Mouse (Mus musculus) hindbrain, embryonic 15.5 days (tissue): ENCODE data around the gene Syngr3. TPM values are rescaled to one million over a fixed set of nuclear protein-coding genes. Genes with fewer than 3 reads are reported as not detected.

Experiments
- ATAC-seq: fragments of 200-750 bp; cut with Nextera tagmentation; 2 replicates; pipeline ENCODE4 v1.8.0; 2017; ENCODE audit warnings: low read depth, moderate number of reproducible peaks, moderate TSS enrichment; ENCODE audit not compliant: low FRiP score
- H3K27ac ChIP-seq: fragments of 300-500 bp; sonication (generic); replicated peaks from 2 replicates; pipeline ENCODE4 v1.5.1; 2015; ENCODE audit warnings: mild to moderate bottlenecking, inconsistent platforms
- H3K27me3 ChIP-seq: fragments of 300-500 bp; sonication (generic); 2 replicates; pipeline ENCODE4 v1.6.1; 2015; ENCODE audit warnings: control low read depth, inconsistent platforms
- H3K36me3 ChIP-seq: fragments of 300-500 bp; sonication (generic); 2 replicates; pipeline ENCODE4 v1.6.1; 2015; ENCODE audit warnings: control low read depth, inconsistent platforms
- H3K4me1 ChIP-seq: fragments of 300-500 bp; sonication (generic); replicated peaks from 2 replicates; pipeline ENCODE4 v1.6.1; 2015; ENCODE audit warnings: control low read depth, inconsistent platforms
- H3K4me2 ChIP-seq: fragments of 300-500 bp; sonication (generic); 2 replicates; pipeline ENCODE4 v1.6.1; 2015; ENCODE audit warnings: moderate library complexity, mild to moderate bottlenecking, inconsistent platforms
- H3K4me3 ChIP-seq: fragments of 300-500 bp; sonication (generic); 2 replicates; pipeline ENCODE4 v1.5.1; 2015; ENCODE audit warnings: mild to moderate bottlenecking, inconsistent platforms
- H3K9ac ChIP-seq: fragments of 300-500 bp; sonication (generic); 2 replicates; pipeline ENCODE4 v1.6.1; 2015; ENCODE audit warnings: inconsistent platforms
- H3K9me3 ChIP-seq: fragments of 300-500 bp; sonication (generic); 2 replicates; pipeline ENCODE4 v1.6.1; 2016; ENCODE audit warnings: control low read depth, inconsistent platforms
- WGBS: fragments of 180-500 bp; shearing (Covaris S2); methylation state at CpG from one replicate; pipeline ENCODE4 v1.1.7; 2015; 5-methylcytosine and 5-hydroxymethylcytosine counted together
- polyA plus RNA-seq: library from polyadenylated mRNA; unstranded; fragments of >200 nt; fragmentation: Nextera tagmentation; extraction: Ambion mirVana; gene quantifications from 2 replicates; pipeline ENCODE4 v1.2.1, GENCODE M21; 2015

The Syngr3 gene
- polyA plus RNA-seq, 1 experiment from 2014 or later = 241 TPM

DNA sequence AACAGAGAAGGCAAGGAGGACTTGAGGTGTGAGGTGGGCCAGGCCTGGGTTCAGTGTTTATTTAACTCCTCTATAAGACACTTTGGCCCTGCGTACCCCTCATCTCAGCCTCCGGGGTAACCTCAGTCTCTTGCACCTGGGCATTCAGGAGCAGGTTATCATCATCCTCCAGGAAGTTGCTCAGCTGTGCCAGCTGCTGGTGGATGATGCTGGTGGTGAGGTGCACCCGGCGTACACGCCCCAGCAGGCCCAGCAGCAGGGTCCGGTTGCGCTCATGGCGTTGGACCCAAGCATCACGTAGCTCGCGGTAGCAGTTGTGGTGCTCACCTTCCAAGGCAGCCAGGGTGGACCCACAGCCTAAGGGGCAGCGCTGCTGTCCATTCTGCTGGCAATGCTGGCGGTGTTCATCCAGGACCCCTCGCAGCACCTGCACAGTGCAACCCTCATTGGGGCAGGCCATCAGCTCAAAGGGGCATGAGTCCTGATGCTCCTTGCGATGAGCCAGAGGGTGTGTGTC, 26.5 kb upstream of the Syngr3 start:
- H3K4me1 ChIP-seq = peaks cover 15% of the 10 kb centered on the region
- no peak overlapping the region for H3K27ac ChIP-seq
- no peak overlapping the region for H3K9ac ChIP-seq
- 96% methylated on average over 15 of the region's 15 CpGs for WGBS
- no peaks in the 10 kb centered on the region for H3K9me3 ChIP-seq
- no peaks in the 10 kb centered on the region for H3K27me3 ChIP-seq
- 0 out of 2 replicates have a peak, but pooled peaks cover 8% of the 10 kb centered on the region for H3K36me3 ChIP-seq
- ATAC-seq = no peak
- H3K4me2 ChIP-seq = no peak overlapping the region
- no peak overlapping the region for H3K4me3 ChIP-seq

DNA sequence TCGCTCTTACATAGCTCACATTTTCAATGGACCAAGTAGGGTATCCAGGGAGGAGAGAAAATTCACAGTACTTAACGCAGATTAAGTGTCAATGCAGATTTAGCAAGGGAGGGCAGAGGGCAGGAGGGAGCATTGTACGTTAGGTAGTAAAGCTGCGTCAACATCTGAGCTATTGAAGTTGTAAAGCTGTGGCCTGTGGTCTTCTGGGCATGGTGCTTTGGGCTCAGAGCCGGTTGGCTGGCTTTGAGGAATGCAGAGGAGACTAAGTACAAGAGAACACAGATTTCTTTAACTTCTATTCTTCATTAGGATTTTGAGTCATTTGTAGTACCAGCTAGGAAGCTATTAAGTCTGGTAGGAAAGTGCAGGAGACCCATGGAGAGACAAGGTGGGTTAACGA, 25.8 kb upstream of the Syngr3 start:
- H3K4me1 ChIP-seq = peaks cover 10% of the 10 kb centered on the region
- WGBS = 77% methylated on average over 6 of the region's 6 CpGs

DNA sequence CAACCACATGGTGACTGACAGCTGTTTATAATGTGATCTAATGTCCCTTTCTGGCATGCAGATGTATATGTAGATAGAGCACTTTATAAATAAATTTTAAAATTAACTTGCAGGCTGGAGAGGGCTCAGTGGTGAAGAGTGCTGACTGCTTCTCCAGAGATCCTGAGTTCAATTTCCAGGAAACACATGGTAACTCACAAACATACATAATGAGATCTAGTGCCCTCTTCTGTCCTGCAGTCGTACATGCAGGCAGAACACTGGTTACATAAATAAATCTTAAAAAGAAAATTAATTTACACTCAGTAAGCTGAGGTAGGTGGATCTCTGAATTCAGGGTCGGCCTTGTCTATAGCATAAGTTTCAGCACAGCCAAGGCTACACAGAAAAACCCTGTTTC, 18.9 kb upstream of the Syngr3 start:
- Histone ChIP-seq H3K9me3 (no peaks in the 10 kb centered on the region), H3K36me3 (peaks cover 11% of the 10 kb centered on the region), H3K9ac (no peak overlapping the region), H3K4me2 (peak overlapping the region; percentile 71; the same call in 1 of the 2 replicates), H3K4me3 (no peak overlapping the region), H3K27ac (no peak overlapping the region), H3K27me3 (no peaks in the 10 kb centered on the region), H3K4me1 (peaks cover 24% of the 10 kb centered on the region)
- ATAC-seq = no peak
- 32% methylated on average over 2 of the region's 2 CpGs for WGBS

More for the DNA sequence above, 25.8 kb upstream of the Syngr3 start:
- H3K27ac ChIP-seq = no peak overlapping the region
- H3K4me2 ChIP-seq = no peak overlapping the region
- no peak overlapping the region for H3K9ac ChIP-seq
- no peaks in the 10 kb centered on the region for H3K9me3 ChIP-seq
- no peak for ATAC-seq
- no peaks in the 10 kb centered on the region for H3K27me3 ChIP-seq
- H3K36me3 ChIP-seq = 0 out of 2 replicates have a peak, but pooled peaks cover 8% of the 10 kb centered on the region
- H3K4me3 ChIP-seq = no peak overlapping the region

DNA sequence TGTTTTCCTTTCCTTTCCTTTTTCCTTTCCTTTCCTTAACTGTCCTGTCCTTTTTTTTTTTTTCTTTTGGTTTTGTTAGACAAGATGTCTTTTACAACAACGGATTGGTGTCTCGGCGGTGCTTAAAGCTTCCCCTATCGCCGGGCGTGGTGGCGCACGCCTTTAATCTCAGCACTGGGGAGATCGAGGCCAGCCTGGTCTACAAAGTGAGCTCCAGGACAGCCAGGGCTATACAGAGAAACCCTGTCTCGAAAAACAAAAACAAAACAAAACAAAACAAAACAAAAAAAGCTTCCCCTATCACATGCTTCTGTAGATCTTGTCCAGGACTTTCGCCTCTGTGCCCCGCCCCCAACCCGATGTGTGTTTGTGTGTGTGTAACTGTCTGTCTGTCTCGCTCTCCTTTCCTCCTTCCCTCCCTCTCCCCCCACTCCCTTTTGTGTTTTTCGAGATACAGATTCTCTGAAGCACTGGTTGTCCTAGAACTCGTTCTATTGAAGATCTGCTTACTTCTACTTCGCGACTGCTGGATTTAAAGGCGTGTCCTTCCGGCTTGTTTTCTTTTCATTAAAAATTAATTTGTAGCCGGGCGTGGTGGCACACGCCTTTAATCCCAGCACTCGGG, 18.2 kb upstream of the Syngr3 start:
- H3K36me3 ChIP-seq = peaks cover 11% of the 10 kb centered on the region
- H3K4me1 ChIP-seq = peaks cover 24% of the 10 kb centered on the region
- no peaks in the 10 kb centered on the region for H3K27me3 ChIP-seq
- ATAC-seq = peak; percentile 73
- peak overlapping the region; percentile 72 for H3K9ac ChIP-seq
- peak overlapping the region; percentile 71 for H3K4me2 ChIP-seq
- 6% methylated on average over 24 of the region's 24 CpGs for WGBS
- peak overlapping the region; percentile 81 for H3K27ac ChIP-seq
- H3K4me3 ChIP-seq = peak overlapping the region; percentile 80
- H3K9me3 ChIP-seq = no peaks in the 10 kb centered on the region

DNA sequence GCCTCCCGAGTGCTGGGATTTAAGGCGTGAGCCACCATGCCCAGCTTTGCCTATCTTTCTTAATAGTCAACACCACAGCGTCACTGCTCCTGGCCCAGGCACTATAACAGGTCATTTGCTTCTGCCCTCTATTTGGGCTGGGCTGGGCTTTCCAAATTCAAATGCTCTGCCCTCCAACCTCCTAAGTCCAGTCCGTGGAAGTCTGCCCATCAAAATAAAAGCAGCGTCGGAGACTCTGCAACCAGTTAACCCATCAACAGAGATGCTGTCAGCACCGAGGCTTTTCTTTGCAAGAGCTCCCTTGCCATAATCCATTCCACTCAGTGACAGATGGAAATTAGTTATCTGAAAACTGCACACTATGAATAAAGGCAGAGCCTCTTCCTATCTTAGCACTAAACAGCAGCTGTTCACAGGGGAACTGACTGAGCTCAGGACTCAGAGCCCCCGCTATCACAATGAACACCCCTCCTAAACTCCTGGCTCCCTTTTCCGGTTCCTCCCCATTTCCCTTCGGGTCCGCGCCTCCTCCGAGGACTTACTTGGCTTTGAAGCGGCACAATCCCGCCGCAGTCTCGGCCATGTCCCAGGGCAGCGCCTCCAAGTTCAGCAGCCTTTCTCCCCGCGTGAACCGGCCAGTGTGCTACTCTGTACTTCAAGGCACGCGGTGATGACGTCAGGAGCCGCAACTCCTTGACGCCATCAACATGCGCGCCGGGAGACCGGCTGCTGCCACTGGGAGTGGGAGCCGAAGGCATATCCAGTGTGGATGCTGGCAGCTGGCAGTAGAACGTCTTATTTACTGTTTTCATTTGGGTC, 17.4 kb upstream of the Syngr3 start, which contains the start of gene Tbl3:
Gene Tbl3, minus strand, starts transcription at position 679 of the 819 bp plus-strand sequence.
- no peaks in the 10 kb centered on the region for H3K9me3 ChIP-seq
- H3K27ac ChIP-seq = peak within 1 kb of the TSS; percentile 81
- peak; percentile 91 for ATAC-seq
- peak within 1 kb of the TSS; percentile 71 for H3K4me2 ChIP-seq
- WGBS = 4% methylated on average over 32 of the region's 32 CpGs
- peak within 1 kb of the TSS; percentile 80 for H3K4me3 ChIP-seq
- H3K4me1 ChIP-seq = peaks cover 24% of the 10 kb centered on the region
- no peaks in the 10 kb centered on the region for H3K27me3 ChIP-seq
- peak within 1 kb of the TSS; percentile 72 for H3K9ac ChIP-seq
- peaks cover 14% of the 10 kb centered on the region for H3K36me3 ChIP-seq

DNA sequence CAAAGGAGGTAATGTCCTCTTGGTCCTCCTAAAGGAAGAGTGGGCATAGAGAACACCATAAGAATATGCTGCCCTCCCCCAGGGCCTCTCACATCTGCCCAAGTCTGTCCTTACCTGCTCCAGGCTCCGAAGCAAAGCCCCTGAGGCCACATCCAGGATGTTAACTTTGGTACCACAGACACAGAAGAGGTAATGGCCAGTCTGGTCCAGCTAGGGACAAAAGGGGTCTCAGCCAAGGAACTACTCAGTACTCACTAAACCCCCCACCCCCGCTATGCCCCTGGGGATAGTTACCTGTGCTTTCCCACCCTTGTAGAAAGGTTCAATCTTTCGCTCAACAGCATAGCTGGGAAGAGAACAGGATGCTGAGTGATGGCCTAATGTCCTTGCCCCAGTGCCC, 16.1 kb upstream of the Syngr3 start:
- no peak overlapping the region for H3K4me2 ChIP-seq
- H3K27ac ChIP-seq = no peak overlapping the region
- WGBS = 88% methylated on average over 3 of the region's 3 CpGs
- no peak overlapping the region for H3K4me3 ChIP-seq
- H3K4me1 ChIP-seq = peaks cover 24% of the 10 kb centered on the region
- no peak overlapping the region for H3K9ac ChIP-seq
- ATAC-seq = no peak
- no peaks in the 10 kb centered on the region for H3K27me3 ChIP-seq
- no peaks in the 10 kb centered on the region for H3K9me3 ChIP-seq
- peaks cover 27% of the 10 kb centered on the region for H3K36me3 ChIP-seq

DNA sequence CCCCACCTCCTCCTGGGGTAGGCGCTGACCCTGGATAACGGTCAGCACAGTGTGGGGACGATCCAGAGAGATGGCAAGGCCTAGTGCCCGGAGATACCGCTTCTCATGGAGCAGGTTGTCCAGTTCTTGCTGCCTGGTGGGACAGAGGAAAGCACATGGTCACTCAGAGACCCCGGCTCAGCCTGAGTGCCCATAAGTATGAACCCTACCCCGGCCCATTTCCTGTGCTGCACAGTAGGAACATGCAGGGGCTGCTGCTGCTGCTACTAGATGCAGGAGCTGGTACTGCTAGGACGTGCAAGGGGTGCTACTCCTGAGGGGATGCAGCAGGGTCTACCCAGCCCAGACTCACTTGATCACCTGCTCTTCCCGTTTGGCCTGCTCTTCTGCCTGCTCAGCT, 11.5 kb upstream of the Syngr3 start:
- Histone ChIP-seq H3K27me3 (no peaks in the 10 kb centered on the region), H3K36me3 (peaks cover 38% of the 10 kb centered on the region), H3K4me2 (no peak overlapping the region), H3K9me3 (no peaks in the 10 kb centered on the region), H3K4me1 (peaks cover 18% of the 10 kb centered on the region), H3K4me3 (no peak overlapping the region), H3K27ac (no peak overlapping the region), H3K9ac (no peak overlapping the region)
- ATAC-seq = no peak
- 93% methylated on average over 9 of the region's 9 CpGs for WGBS

DNA sequence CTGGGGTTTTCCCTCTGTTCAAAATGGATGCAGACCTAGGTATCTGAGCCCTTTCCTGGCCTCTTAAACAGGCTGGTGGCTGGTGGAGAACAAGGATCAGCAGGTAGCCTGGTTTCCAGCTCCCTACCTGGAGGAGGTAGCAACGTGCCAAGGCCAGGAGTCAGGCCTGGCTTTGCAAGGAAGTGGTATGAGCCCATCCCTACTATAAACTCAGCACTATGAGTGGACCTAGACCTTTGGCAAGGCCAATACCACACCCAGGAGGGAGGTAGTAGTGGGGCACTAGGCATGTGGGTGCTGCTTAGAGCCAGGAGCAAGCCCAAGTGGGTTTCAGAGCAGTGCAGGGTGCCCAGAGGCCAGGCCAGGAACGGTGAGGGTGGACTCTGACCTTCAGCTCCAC, 9.7 kb upstream of the Syngr3 start:
- Histone ChIP-seq H3K9ac (no peak overlapping the region), H3K27ac (no peak overlapping the region), H3K27me3 (no peaks in the 10 kb centered on the region), H3K4me2 (no peak overlapping the region), H3K9me3 (no peaks in the 10 kb centered on the region), H3K4me3 (no peak overlapping the region), H3K4me1 (peaks cover 19% of the 10 kb centered on the region), H3K36me3 (peaks cover 36% of the 10 kb centered on the region)
- 91% methylated on average over 2 of the region's 2 CpGs for WGBS
- ATAC-seq = no peak

DNA sequence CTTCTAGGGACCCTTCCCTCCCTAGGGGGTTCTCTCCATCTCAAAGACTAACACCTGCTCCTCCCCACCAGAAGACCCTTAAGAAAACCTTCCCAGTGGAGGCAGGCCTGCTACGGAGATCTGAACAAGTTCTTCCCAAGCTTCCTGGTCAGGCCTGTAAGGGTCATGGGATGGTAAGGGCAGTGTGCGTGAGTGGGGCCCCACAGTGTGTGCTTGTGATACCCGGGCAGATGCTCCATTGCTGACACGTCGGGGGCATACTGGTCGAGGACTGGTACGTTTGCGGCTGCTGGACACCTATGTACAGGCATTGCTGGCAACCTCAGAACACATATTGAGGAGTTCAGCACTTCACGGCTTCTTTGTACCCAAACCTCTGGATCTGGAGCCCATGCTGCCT, 9.0 kb upstream of the Syngr3 start:
- Histone ChIP-seq H3K9ac (no peak overlapping the region), H3K4me3 (no peak overlapping the region), H3K4me2 (no peak overlapping the region), H3K36me3 (peaks cover 28% of the 10 kb centered on the region), H3K4me1 (peaks cover 23% of the 10 kb centered on the region), H3K27me3 (no peaks in the 10 kb centered on the region), H3K9me3 (no peaks in the 10 kb centered on the region), H3K27ac (no peak overlapping the region)
- no peak for ATAC-seq
- WGBS = 61% methylated on average over 9 of the region's 9 CpGs

DNA sequence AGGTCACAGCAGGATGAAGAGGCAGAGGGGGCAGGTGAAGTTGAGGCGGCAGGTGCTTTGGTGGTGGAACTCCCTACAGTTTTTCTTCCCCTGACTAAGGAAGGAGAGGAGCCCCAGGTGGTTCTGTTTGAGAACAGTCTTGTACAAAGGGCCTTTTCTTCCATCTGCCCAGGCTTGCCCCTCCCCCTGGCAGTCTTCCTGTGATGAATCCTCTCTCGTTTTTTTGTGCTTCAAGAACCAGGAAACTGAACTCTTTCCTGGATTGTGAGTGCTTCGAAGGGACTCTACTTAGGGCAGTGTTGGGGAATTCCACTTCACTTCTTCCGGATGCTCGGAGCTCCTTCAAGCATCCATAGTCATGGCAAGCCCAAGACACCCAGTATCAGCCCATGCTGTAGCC, 8.2 kb upstream of the Syngr3 start:
- H3K4me3 ChIP-seq = no peak overlapping the region
- no peak overlapping the region for H3K4me2 ChIP-seq
- H3K9ac ChIP-seq = no peak overlapping the region
- no peak overlapping the region for H3K27ac ChIP-seq
- WGBS = 19% methylated on average over 5 of the region's 5 CpGs
- no peaks in the 10 kb centered on the region for H3K9me3 ChIP-seq
- H3K27me3 ChIP-seq = no peaks in the 10 kb centered on the region
- ATAC-seq = no peak
- H3K4me1 ChIP-seq = peaks cover 23% of the 10 kb centered on the region
- H3K36me3 ChIP-seq = peaks cover 31% of the 10 kb centered on the region

DNA sequence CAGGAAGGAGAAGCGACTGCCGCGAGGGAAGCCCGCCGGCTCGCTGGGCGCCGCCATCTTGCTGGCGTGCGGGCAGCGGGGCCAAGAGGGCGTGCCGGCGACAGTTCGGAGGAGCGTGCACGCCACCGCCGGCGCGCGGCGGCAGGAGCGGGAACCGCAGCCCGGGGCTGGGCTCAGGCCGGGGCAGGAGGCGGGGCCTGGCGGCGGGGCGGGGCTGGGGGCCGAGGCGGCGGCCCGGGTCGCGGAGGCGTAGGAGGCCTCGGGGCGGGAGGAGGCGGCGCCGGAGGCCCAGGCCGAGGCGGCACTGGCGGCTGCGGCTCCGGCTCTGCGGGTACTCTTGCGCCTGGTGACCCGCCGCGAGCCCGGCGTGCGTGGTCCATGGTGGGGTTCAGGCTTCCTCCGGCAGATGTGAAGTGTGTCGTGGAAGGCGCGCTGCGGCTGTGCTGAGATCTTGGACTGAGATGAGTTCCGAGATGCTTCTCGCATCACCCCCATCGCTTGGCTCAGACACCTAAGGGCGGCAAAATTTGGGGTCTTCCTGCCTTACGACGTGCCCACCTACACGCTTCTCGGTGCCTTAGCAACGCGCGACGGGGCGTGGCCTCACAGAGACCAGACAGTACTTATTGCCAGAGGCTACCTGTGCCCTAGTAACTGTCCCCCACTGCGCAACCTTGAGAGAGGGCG, 6.4 kb upstream of the Syngr3 start, which contains the start of the genes Gfer and Noxo1:
Gene Gfer, minus strand, starts transcription at position 146 of the 687 bp plus-strand sequence.
Gene Noxo1, plus strand, starts transcription at position 224 of the 687 bp plus-strand sequence.
- peak within 1 kb of the TSS; percentile 84 for H3K9ac ChIP-seq
- peak within 1 kb of the TSS; percentile 95 for H3K27ac ChIP-seq
- peak; percentile 91 for ATAC-seq
- H3K4me2 ChIP-seq = peak within 1 kb of the TSS; percentile 67
- no peaks in the 10 kb centered on the region for H3K9me3 ChIP-seq
- peaks cover 26% of the 10 kb centered on the region for H3K36me3 ChIP-seq
- WGBS = under 1% methylated on average over 55 of the region's 76 CpGs
- peaks cover 31% of the 10 kb centered on the region for H3K4me1 ChIP-seq
- no peaks in the 10 kb centered on the region for H3K27me3 ChIP-seq
- peak within 1 kb of the TSS; percentile 59 for H3K4me3 ChIP-seq
